Mouse (Mus musculus): Measurements from ENCODE around the gene Nans. TPM values are rescaled to one million over a fixed set of nuclear protein-coding genes. Genes with fewer than 3 reads are reported as not detected.

Nans gene
- total and polyA plus RNA-seq, 2 experiments from 2014 or later, result 56.9 to 94.5 TPM

GRCm38 (mm10) chr4:46521457-46521856, 32.4 kb downstream of the Nans start:
- no peak for TF ChIP-seq CTCF (IDR thresholded peaks at IDR 0.05)
- ATAC-seq (ENCODE audit: low FRiP score) (no peak), DNase-seq (ENCODE audit: low spot score) (no peak)
- Histone ChIP-seq H3K27ac (ENCODE audit: low read depth, low read length) (no peak overlapping the region), H3K4me1 (ENCODE audit: insufficient read depth, low read length) (no peaks in the 10 kb centered on the region), H3K9ac (replicated peaks; ENCODE audit: low read length, poor library complexity, severe bottlenecking) (no peak overlapping the region), H3K4me2 (ENCODE audit: low read depth, low read length, poor library complexity, severe bottlenecking) (no peak overlapping the region), H3K9me3 (ENCODE audit: low read length) (no peaks in the 10 kb centered on the region), H3K4me3 (ENCODE audit: low read depth, low read length) (no peak overlapping the region), H3K36me3 (ENCODE audit: insufficient read depth, low read length) (no peaks in the 10 kb centered on the region), H3K27me3 (ENCODE audit: insufficient read depth, low read length) (no peaks in the 10 kb centered on the region)
- WGBS, result 89% methylated on average over 10 of the region's 10 CpGs

- H3K4me1 ChIP-seq (ENCODE audit: insufficient read depth, low read length), result no peaks in the 10 kb centered on the region
- H3K27me3 ChIP-seq (ENCODE audit: insufficient read depth, low read length), result no peaks in the 10 kb centered on the region
- TF ChIP-seq CTCF (IDR thresholded peaks at IDR 0.05), result no peak
- H3K9ac ChIP-seq (replicated peaks; ENCODE audit: low read length, poor library complexity, severe bottlenecking), result no peak overlapping the region
- no peaks in the 10 kb centered on the region for H3K36me3 ChIP-seq (ENCODE audit: insufficient read depth, low read length)
- no peak overlapping the region for H3K4me2 ChIP-seq (ENCODE audit: low read depth, low read length, poor library complexity, severe bottlenecking)
- no peaks in the 10 kb centered on the region for H3K9me3 ChIP-seq (ENCODE audit: low read length)
- no peak for ATAC-seq (ENCODE audit: low FRiP score)
- no peak overlapping the region for H3K27ac ChIP-seq (ENCODE audit: low read depth, low read length)
- DNase-seq (ENCODE audit: low spot score), result no peak
- no peak overlapping the region for H3K4me3 ChIP-seq (ENCODE audit: low read depth, low read length)
- 90% methylated on average over 4 of the region's 4 CpGs for WGBS
These were observed 34.3 kb downstream of the Nans start for GRCm38 (mm10) chr4:46523324-46523723.

DNA sequence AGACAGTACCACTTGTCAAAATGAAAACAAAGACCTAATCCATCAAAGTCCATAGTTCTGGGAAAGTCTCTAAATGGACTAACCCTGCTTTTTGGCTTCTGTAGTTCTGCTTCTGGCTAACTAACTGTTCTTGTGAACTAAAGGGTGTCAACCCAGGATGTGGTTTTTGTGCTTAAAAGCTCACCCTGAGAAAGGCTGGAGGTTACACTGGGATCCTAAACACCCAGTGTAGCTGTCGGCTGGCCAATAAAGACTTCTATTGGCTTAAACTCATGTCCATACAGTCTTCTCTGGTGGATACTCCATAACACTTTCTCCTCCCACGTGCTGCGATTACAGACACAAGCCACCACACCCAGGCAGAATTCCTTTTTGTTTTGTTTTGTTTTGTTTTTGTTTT, 37.2 kb downstream of the Nans start:
- no peak overlapping the region for H3K4me2 ChIP-seq (ENCODE audit: low read depth, low read length, poor library complexity, severe bottlenecking)
- no peaks in the 10 kb centered on the region for H3K36me3 ChIP-seq (ENCODE audit: insufficient read depth, low read length)
- DNase-seq (ENCODE audit: low spot score), result no peak
- H3K27me3 ChIP-seq (ENCODE audit: insufficient read depth, low read length), result no peaks in the 10 kb centered on the region
- no peak overlapping the region for H3K9ac ChIP-seq (replicated peaks; ENCODE audit: low read length, poor library complexity, severe bottlenecking)
- 95% methylated on average over 3 of the region's 3 CpGs for WGBS
- H3K4me3 ChIP-seq (ENCODE audit: low read depth, low read length), result no peak overlapping the region
- H3K9me3 ChIP-seq (ENCODE audit: low read length), result no peaks in the 10 kb centered on the region
- no peak for ATAC-seq (ENCODE audit: low FRiP score)
- TF ChIP-seq CTCF (IDR thresholded peaks at IDR 0.05), result no peak
- no peaks in the 10 kb centered on the region for H3K4me1 ChIP-seq (ENCODE audit: insufficient read depth, low read length)
- no peak overlapping the region for H3K27ac ChIP-seq (ENCODE audit: low read depth, low read length)

DNA sequence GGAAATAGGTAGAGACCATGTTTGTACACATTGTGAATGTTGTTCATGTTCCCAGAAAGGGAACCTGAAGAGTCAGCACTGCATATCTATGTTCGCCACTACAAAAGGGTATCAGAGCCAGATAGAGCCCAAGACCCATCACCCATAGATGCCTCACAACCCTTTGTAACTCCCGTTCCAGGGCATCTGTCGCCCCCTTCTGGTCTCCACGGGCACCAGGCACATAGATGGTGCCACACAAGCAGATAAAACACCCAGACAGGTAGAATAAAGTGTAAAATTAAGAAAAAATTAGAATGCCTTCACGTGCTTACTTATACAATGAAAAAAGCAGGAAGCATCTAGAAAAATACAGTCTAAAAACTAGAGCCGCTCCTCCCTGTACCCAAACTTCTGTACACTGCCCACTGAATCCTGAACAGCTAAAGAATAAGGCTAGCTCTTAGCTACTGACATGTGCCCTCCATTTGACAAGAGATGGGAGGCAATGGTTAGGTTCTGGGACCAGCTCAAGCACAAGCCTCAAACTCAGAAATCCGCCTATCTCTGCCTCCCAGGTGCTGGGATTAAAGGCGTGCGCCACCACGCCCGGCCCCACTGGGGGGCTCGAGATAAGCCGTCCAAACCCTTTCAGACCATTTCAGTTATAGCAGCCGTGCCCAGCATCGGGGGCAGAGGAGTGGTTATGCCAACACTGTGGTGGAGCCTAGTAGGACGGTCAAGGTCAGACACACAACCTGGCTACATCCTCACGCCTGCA, 37.9 kb downstream of the Nans start:
- Histone ChIP-seq H3K27ac (ENCODE audit: low read depth, low read length) (no peak overlapping the region), H3K4me2 (ENCODE audit: low read depth, low read length, poor library complexity, severe bottlenecking) (peak overlapping the region; percentile 26; the same call in 1 of the 2 replicates), H3K9ac (replicated peaks; ENCODE audit: low read length, poor library complexity, severe bottlenecking) (no peak overlapping the region), H3K4me3 (ENCODE audit: low read depth, low read length) (no peak overlapping the region), H3K27me3 (ENCODE audit: insufficient read depth, low read length) (no peaks in the 10 kb centered on the region), H3K4me1 (ENCODE audit: insufficient read depth, low read length) (no peaks in the 10 kb centered on the region), H3K36me3 (ENCODE audit: insufficient read depth, low read length) (no peaks in the 10 kb centered on the region), H3K9me3 (ENCODE audit: low read length) (no peaks in the 10 kb centered on the region)
- DNase-seq (ENCODE audit: low spot score), result no peak
- peak; percentile 38 for TF ChIP-seq CTCF (IDR thresholded peaks at IDR 0.05)
- WGBS, result 32% methylated on average over 17 of the region's 17 CpGs
- no peak for ATAC-seq (ENCODE audit: low FRiP score)

DNA sequence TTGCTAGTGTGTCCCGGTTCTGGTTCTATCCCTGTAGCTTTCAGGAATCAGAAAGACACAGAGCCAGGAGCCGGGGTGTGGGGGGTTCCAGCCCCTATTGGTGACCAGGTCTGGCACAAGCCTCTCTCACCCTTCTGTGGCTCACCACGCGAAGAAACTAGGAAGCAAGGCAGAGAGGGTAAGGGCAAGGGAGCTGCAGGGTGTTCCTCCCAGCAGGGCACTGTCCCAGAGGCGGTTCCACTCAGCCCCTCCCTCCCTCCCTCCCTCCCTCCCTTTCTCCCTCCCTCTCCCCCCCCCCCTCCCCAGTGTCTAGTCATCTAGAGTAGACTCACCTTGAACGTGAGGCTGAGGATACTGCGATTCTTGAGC, 38.5 kb downstream of the Nans start:
- H3K27me3 ChIP-seq (ENCODE audit: insufficient read depth, low read length), result no peaks in the 10 kb centered on the region
- H3K4me2 ChIP-seq (ENCODE audit: low read depth, low read length, poor library complexity, severe bottlenecking), result peak overlapping the region; percentile 26; the same call in 1 of the 2 replicates
- no peak for ATAC-seq (ENCODE audit: low FRiP score)
- no peak for DNase-seq (ENCODE audit: low spot score)
- no peak overlapping the region for H3K27ac ChIP-seq (ENCODE audit: low read depth, low read length)
- no peaks in the 10 kb centered on the region for H3K36me3 ChIP-seq (ENCODE audit: insufficient read depth, low read length)
- 16% methylated on average over 6 of the region's 7 CpGs for WGBS
- no peaks in the 10 kb centered on the region for H3K9me3 ChIP-seq (ENCODE audit: low read length)
- H3K4me3 ChIP-seq (ENCODE audit: low read depth, low read length), result no peak overlapping the region
- H3K9ac ChIP-seq (replicated peaks; ENCODE audit: low read length, poor library complexity, severe bottlenecking), result no peak overlapping the region
- H3K4me1 ChIP-seq (ENCODE audit: insufficient read depth, low read length), result no peaks in the 10 kb centered on the region
- TF ChIP-seq CTCF (IDR thresholded peaks at IDR 0.05), result no peak

- no peaks in the 10 kb centered on the region for H3K9me3 ChIP-seq (ENCODE audit: low read length)
- H3K4me3 ChIP-seq (ENCODE audit: low read depth, low read length), result no peak overlapping the region
- no peak overlapping the region for H3K4me2 ChIP-seq (ENCODE audit: low read depth, low read length, poor library complexity, severe bottlenecking)
- H3K9ac ChIP-seq (replicated peaks; ENCODE audit: low read length, poor library complexity, severe bottlenecking), result no peak overlapping the region
- no peak for DNase-seq (ENCODE audit: low spot score)
- TF ChIP-seq CTCF (IDR thresholded peaks at IDR 0.05), result no peak
- no peaks in the 10 kb centered on the region for H3K4me1 ChIP-seq (ENCODE audit: insufficient read depth, low read length)
- H3K27me3 ChIP-seq (ENCODE audit: insufficient read depth, low read length), result 0 out of 2 replicates have a peak, but pooled peaks cover 5% of the 10 kb centered on the region
- WGBS, result 44% methylated on average over 7 of the region's 7 CpGs
- H3K27ac ChIP-seq (ENCODE audit: low read depth, low read length), result no peak overlapping the region
- ATAC-seq (ENCODE audit: low FRiP score), result no peak
- no peaks in the 10 kb centered on the region for H3K36me3 ChIP-seq (ENCODE audit: insufficient read depth, low read length)
These were observed 40.7 kb downstream of the Nans start for GRCm38 (mm10) chr4:46529722-46530121.
